Mouse (Mus musculus) kidney, embryonic 16.5 days (tissue): ENCODE data around the gene Cpxm2. TPM values are rescaled to one million over a fixed set of nuclear protein-coding genes. Genes with fewer than 3 reads are reported as not detected.

Experiments
- ATAC-seq: fragments of 200-750 bp; cut with Nextera tagmentation; 2 replicates; pipeline ENCODE4 v1.8.0; 2017; ENCODE audit warnings: moderate TSS enrichment; ENCODE audit not compliant: low FRiP score, low TSS enrichment
- H3K27ac ChIP-seq: fragments of 300-500 bp; sonication (generic); 2 replicates; pipeline ENCODE4 v1.5.1; 2014; ENCODE audit warnings: low read length
- H3K27me3 ChIP-seq: fragments of 300-500 bp; sonication (generic); 2 replicates; pipeline ENCODE4 v1.6.1; 2014; ENCODE audit warnings: low read length, control low read depth, mixed read lengths; ENCODE audit not compliant: insufficient read depth
- H3K36me3 ChIP-seq: fragments of 300-500 bp; sonication (generic); 2 replicates; pipeline ENCODE4 v1.6.1; 2014; ENCODE audit warnings: low read length, control low read depth, mixed read lengths; ENCODE audit not compliant: insufficient read depth
- H3K4me1 ChIP-seq: fragments of 300-500 bp; sonication (generic); 2 replicates; pipeline ENCODE4 v1.6.1; 2014; ENCODE audit warnings: low read length, control low read depth, mixed read lengths; ENCODE audit not compliant: insufficient read depth
- H3K4me2 ChIP-seq: fragments of 300-500 bp; sonication (generic); replicated peaks from 2 replicates; pipeline ENCODE4 v1.6.1; 2014; ENCODE audit warnings: low read depth, low read length
- H3K4me3 ChIP-seq: fragments of 300-500 bp; sonication (generic); 2 replicates; pipeline ENCODE4 v1.5.1; 2014; ENCODE audit warnings: mild to moderate bottlenecking, low read length
- H3K9ac ChIP-seq: fragments of 300-500 bp; sonication (generic); replicated peaks from 2 replicates; pipeline ENCODE4 v1.6.1; 2014; ENCODE audit warnings: low read length
- H3K9me3 ChIP-seq: fragments of 300-500 bp; sonication (generic); 2 replicates; pipeline ENCODE4 v1.6.1; 2016; ENCODE audit warnings: low read length, control low read depth
- WGBS: fragments of 180-500 bp; shearing (Covaris S2); extraction: QIAGEN DNeasy Blood & Tissue Kit; methylation state at CpG from one replicate; pipeline ENCODE4 v1.1.7; 2014; 5-methylcytosine and 5-hydroxymethylcytosine counted together
- polyA plus RNA-seq: library from polyadenylated mRNA; unstranded; fragments of >200 nt; fragmentation: Nextera tagmentation; extraction: Ambion mirVana; gene quantifications from 2 replicates; pipeline ENCODE4 v1.2.1, GENCODE M21; 2015

Gene Cpxm2
- polyA plus RNA-seq, 1 experiment from 2014 or later, result 3.9 TPM

- H3K9me3 ChIP-seq, result no peaks in the 10 kb centered on the region
- H3K27ac ChIP-seq, result no peak overlapping the region
- H3K4me2 ChIP-seq, result no peak overlapping the region
- H3K4me1 ChIP-seq, result no peaks in the 10 kb centered on the region
- no peak for ATAC-seq
- no peak overlapping the region for H3K9ac ChIP-seq
- 79% methylated on average over 5 of the region's 5 CpGs for WGBS
- H3K4me3 ChIP-seq, result no peak overlapping the region
- no peaks in the 10 kb centered on the region for H3K36me3 ChIP-seq
- H3K27me3 ChIP-seq, result no peaks in the 10 kb centered on the region
These were observed 87.0 kb downstream of the Cpxm2 start for GRCm38 (mm10) chr7:132067511-132067910.

- Histone ChIP-seq H3K4me3 (no peak overlapping the region), H3K9me3 (no peaks in the 10 kb centered on the region), H3K4me1 (no peaks in the 10 kb centered on the region), H3K27me3 (no peaks in the 10 kb centered on the region), H3K4me2 (no peak overlapping the region), H3K27ac (no peak overlapping the region), H3K9ac (no peak overlapping the region), H3K36me3 (no peaks in the 10 kb centered on the region)
- no peak for ATAC-seq
- 67% methylated on average over 7 of the region's 7 CpGs for WGBS
These were observed 94.4 kb downstream of the Cpxm2 start for GRCm38 (mm10) chr7:132060116-132060515.

- H3K9ac ChIP-seq, result no peak overlapping the region
These were observed 98.0 kb downstream of the Cpxm2 start for GRCm38 (mm10) chr7:132056565-132056964.

GRCm38 (mm10) chr7:132046662-132047061, 107.9 kb downstream of the Cpxm2 start:
- no peak for ATAC-seq
- Histone ChIP-seq H3K27me3 (no peaks in the 10 kb centered on the region), H3K4me1 (no peaks in the 10 kb centered on the region), H3K4me2 (no peak overlapping the region), H3K36me3 (no peaks in the 10 kb centered on the region), H3K9ac (no peak overlapping the region), H3K27ac (no peak overlapping the region), H3K4me3 (no peak overlapping the region), H3K9me3 (no peaks in the 10 kb centered on the region)
- 53% methylated on average over 4 of the region's 4 CpGs for WGBS

More at GRCm38 (mm10) chr7:132056565-132056964, 98.0 kb downstream of the Cpxm2 start:
- Histone ChIP-seq H3K9me3 (no peaks in the 10 kb centered on the region), H3K36me3 (no peaks in the 10 kb centered on the region), H3K4me2 (no peak overlapping the region), H3K4me1 (no peaks in the 10 kb centered on the region), H3K4me3 (no peak overlapping the region), H3K27me3 (no peaks in the 10 kb centered on the region), H3K27ac (no peak overlapping the region)
- no peak for ATAC-seq
- WGBS, result 60% methylated on average over 7 of the region's 7 CpGs

GRCm38 (mm10) chr7:132031940-132032531, 122.5 kb downstream of the Cpxm2 start:
- Histone ChIP-seq H3K4me3 (no peak overlapping the region), H3K27ac (no peak overlapping the region), H3K27me3 (no peaks in the 10 kb centered on the region), H3K36me3 (no peaks in the 10 kb centered on the region), H3K4me2 (no peak overlapping the region), H3K4me1 (no peaks in the 10 kb centered on the region), H3K9me3 (no peaks in the 10 kb centered on the region), H3K9ac (no peak overlapping the region)
- no peak for ATAC-seq
- whole genome bisulfite sequencing, result 37% methylated on average over 6 of the region's 6 CpGs

GRCm38 (mm10) chr7:132026671-132027070, 127.9 kb downstream of the Cpxm2 start:
- Histone ChIP-seq H3K9ac (no peak overlapping the region), H3K4me1 (no peaks in the 10 kb centered on the region), H3K4me2 (no peak overlapping the region), H3K27ac (no peak overlapping the region), H3K9me3 (no peaks in the 10 kb centered on the region), H3K27me3 (no peaks in the 10 kb centered on the region), H3K4me3 (no peak overlapping the region), H3K36me3 (no peaks in the 10 kb centered on the region)
- ATAC-seq, result no peak
- WGBS, result 49% methylated on average over 6 of the region's 6 CpGs

GRCm38 (mm10) chr7:132025591-132025990, 128.9 kb downstream of the Cpxm2 start:
- H3K4me2 ChIP-seq, result no peak overlapping the region
- WGBS, result 71% methylated on average over 6 of the region's 6 CpGs
- no peak for ATAC-seq
- no peaks in the 10 kb centered on the region for H3K36me3 ChIP-seq
- no peaks in the 10 kb centered on the region for H3K4me1 ChIP-seq
- H3K4me3 ChIP-seq, result no peak overlapping the region
- no peak overlapping the region for H3K27ac ChIP-seq
- H3K9ac ChIP-seq, result no peak overlapping the region
- H3K9me3 ChIP-seq, result no peaks in the 10 kb centered on the region
- no peaks in the 10 kb centered on the region for H3K27me3 ChIP-seq

- no peaks in the 10 kb centered on the region for H3K36me3 ChIP-seq
- no peaks in the 10 kb centered on the region for H3K27me3 ChIP-seq
- H3K27ac ChIP-seq, result no peak overlapping the region
- no peak for ATAC-seq
- H3K4me3 ChIP-seq, result no peak overlapping the region
- 80% methylated on average over 3 of the region's 3 CpGs for WGBS
- no peak overlapping the region for H3K4me2 ChIP-seq
- H3K4me1 ChIP-seq, result no peaks in the 10 kb centered on the region
- no peak overlapping the region for H3K9ac ChIP-seq
- no peaks in the 10 kb centered on the region for H3K9me3 ChIP-seq
These were observed 138.6 kb downstream of the Cpxm2 start for GRCm38 (mm10) chr7:132015933-132016332.

- Histone ChIP-seq H3K4me3 (no peak overlapping the region), H3K27ac (no peak overlapping the region), H3K4me1 (no peaks in the 10 kb centered on the region), H3K27me3 (no peaks in the 10 kb centered on the region), H3K9ac (no peak overlapping the region), H3K4me2 (no peak overlapping the region), H3K9me3 (no peaks in the 10 kb centered on the region), H3K36me3 (no peaks in the 10 kb centered on the region)
- WGBS, result 20% methylated on average over 3 of the region's 3 CpGs
- no peak for ATAC-seq
These were observed 139.3 kb downstream of the Cpxm2 start for GRCm38 (mm10) chr7:132015193-132015592.

- no peak for ATAC-seq
- H3K9me3 ChIP-seq, result no peaks in the 10 kb centered on the region
- WGBS, result 79% methylated on average over 5 of the region's 5 CpGs
These were observed 140.6 kb downstream of the Cpxm2 start for GRCm38 (mm10) chr7:132013970-132014369.

More at GRCm38 (mm10) chr7:132013970-132014369, 140.6 kb downstream of the Cpxm2 start:
- Histone ChIP-seq H3K4me2 (no peak overlapping the region), H3K27me3 (no peaks in the 10 kb centered on the region), H3K4me3 (no peak overlapping the region), H3K9ac (no peak overlapping the region), H3K4me1 (no peaks in the 10 kb centered on the region), H3K27ac (no peak overlapping the region), H3K36me3 (no peaks in the 10 kb centered on the region)
